Mouse (Mus musculus) hindbrain, embryonic 12.5 days (tissue): ENCODE results near the gene Satb2. TPM values are rescaled to one million over a fixed set of nuclear protein-coding genes. Genes with fewer than 3 reads are reported as not detected.
"Not testable (repeated sequence)": the region's sequence is repeated elsewhere in the genome, so short reads cannot be mapped to it uniquely, and the experiment has no call there.

Experiments
- ATAC-seq: fragments of 200-750 bp; cut with Nextera tagmentation; 2 replicates; pipeline ENCODE4 v1.8.0; 2017; ENCODE audit warnings: moderate TSS enrichment; ENCODE audit not compliant: low FRiP score
- H3K27ac ChIP-seq: fragments of 300-500 bp; sonication (generic); 2 replicates; pipeline ENCODE4 v1.5.1; 2016; ENCODE audit warnings: mild to moderate bottlenecking
- H3K27me3 ChIP-seq: fragments of 300-500 bp; sonication (generic); 2 replicates; pipeline ENCODE4 v1.6.1; 2016; ENCODE audit warnings: mild to moderate bottlenecking
- H3K36me3 ChIP-seq: fragments of 300-500 bp; sonication (generic); 2 replicates; pipeline ENCODE4 v1.6.1; 2016; ENCODE audit warnings: mild to moderate bottlenecking
- H3K4me1 ChIP-seq: fragments of 300-500 bp; sonication (generic); 2 replicates; pipeline ENCODE4 v1.6.1; 2016
- H3K4me2 ChIP-seq: fragments of 300-500 bp; sonication (generic); replicated peaks from 2 replicates; pipeline ENCODE4 v1.6.1; 2016; ENCODE audit warnings: mild to moderate bottlenecking
- H3K4me3 ChIP-seq: fragments of 300-500 bp; sonication (generic); 2 replicates; pipeline ENCODE4 v1.5.1; 2016; ENCODE audit warnings: mild to moderate bottlenecking
- H3K9ac ChIP-seq: fragments of 300-500 bp; sonication (generic); 2 replicates; pipeline ENCODE4 v1.6.1; 2016; ENCODE audit warnings: mild to moderate bottlenecking, moderate library complexity
- H3K9me3 ChIP-seq: fragments of 300-500 bp; sonication (generic); replicated peaks from 2 replicates; pipeline ENCODE4 v1.6.1; 2016; ENCODE audit warnings: mild to moderate bottlenecking
- WGBS: fragments of 180-500 bp; shearing (Covaris S2); methylation state at CpG from one replicate; pipeline ENCODE4 v1.1.7; 2016; 5-methylcytosine and 5-hydroxymethylcytosine counted together
- polyA plus RNA-seq: library from polyadenylated mRNA; unstranded; fragments of >200 nt; fragmentation: Nextera tagmentation; extraction: Ambion mirVana; gene quantifications from 2 replicates; pipeline ENCODE4 v1.2.1, GENCODE M21; 2016

Gene Satb2
- polyA plus RNA-seq, 1 experiment from 2014 or later, result 0.98 TPM

GRCm38 (mm10) chr1:56800611-56801010 is 177.8 kb downstream of the Satb2 start:
- Histone ChIP-seq H3K4me1 (no peaks in the 10 kb centered on the region), H3K9ac (no peak overlapping the region), H3K9me3 (no peaks in the 10 kb centered on the region), H3K36me3 (no peaks in the 10 kb centered on the region), H3K4me3 (no peak overlapping the region), H3K27ac (no peak overlapping the region), H3K27me3 (no peaks in the 10 kb centered on the region), H3K4me2 (no peak overlapping the region)
- no peak for ATAC-seq
- WGBS, result 73% methylated on average over 7 of the region's 7 CpGs

- ATAC-seq, result no peak
Measured at GRCm38 (mm10) chr1:56795016-56795608, 183.3 kb downstream of the Satb2 start.

GRCm38 (mm10) chr1:56789641-56790040 is 188.8 kb downstream of the Satb2 start:
- Histone ChIP-seq H3K4me1 (no peaks in the 10 kb centered on the region), H3K27ac (no peak overlapping the region), H3K9me3 (no peaks in the 10 kb centered on the region), H3K27me3 (no peaks in the 10 kb centered on the region), H3K4me2 (no peak overlapping the region), H3K36me3 (no peaks in the 10 kb centered on the region), H3K9ac (no peak overlapping the region), H3K4me3 (no peak overlapping the region)
- no peak for ATAC-seq
- 83% methylated on average over 2 of the region's 2 CpGs for WGBS

More at GRCm38 (mm10) chr1:56795016-56795608, 183.3 kb downstream of the Satb2 start:
- Histone ChIP-seq H3K27ac (no peak overlapping the region), H3K4me1 (no peaks in the 10 kb centered on the region), H3K4me3 (no peak overlapping the region), H3K9me3 (no peaks in the 10 kb centered on the region), H3K36me3 (no peaks in the 10 kb centered on the region), H3K27me3 (no peaks in the 10 kb centered on the region), H3K4me2 (no peak overlapping the region), H3K9ac (no peak overlapping the region)
- WGBS, result 82% methylated on average over 19 of the region's 19 CpGs

- not testable (repeated sequence) for H3K4me3 ChIP-seq, ATAC-seq, H3K27me3 ChIP-seq, H3K36me3 ChIP-seq, H3K4me2 ChIP-seq, H3K4me1 ChIP-seq, H3K9me3 ChIP-seq, H3K9ac ChIP-seq, H3K27ac ChIP-seq
- WGBS, result 92% methylated on average over 13 of the region's 13 CpGs
Measured at GRCm38 (mm10) chr1:56782139-56782538, 196.3 kb downstream of the Satb2 start.

- Histone ChIP-seq H3K4me3 (no peak overlapping the region), H3K27me3 (no peaks in the 10 kb centered on the region)
- 95% methylated on average over 1 of the region's 1 CpGs for WGBS
Measured at GRCm38 (mm10) chr1:56764205-56764604, 214.2 kb downstream of the Satb2 start.

GRCm38 (mm10) chr1:56761512-56761911 is 216.9 kb downstream of the Satb2 start:
- no peak overlapping the region for H3K4me3 ChIP-seq
- H3K36me3 ChIP-seq, result no peaks in the 10 kb centered on the region
- ATAC-seq, result no peak
- WGBS, result 100% methylated on average over 1 of the region's 1 CpGs
- no peak overlapping the region for H3K27ac ChIP-seq
- H3K4me2 ChIP-seq, result no peak overlapping the region
- H3K4me1 ChIP-seq, result no peaks in the 10 kb centered on the region
- H3K9me3 ChIP-seq, result no peaks in the 10 kb centered on the region
- no peaks in the 10 kb centered on the region for H3K27me3 ChIP-seq
- H3K9ac ChIP-seq, result no peak overlapping the region

More at GRCm38 (mm10) chr1:56764205-56764604, 214.2 kb downstream of the Satb2 start:
- H3K4me1 ChIP-seq, result no peaks in the 10 kb centered on the region
- no peak overlapping the region for H3K4me2 ChIP-seq
- H3K36me3 ChIP-seq, result no peaks in the 10 kb centered on the region
- no peak overlapping the region for H3K9ac ChIP-seq
- no peaks in the 10 kb centered on the region for H3K9me3 ChIP-seq
- H3K27ac ChIP-seq, result no peak overlapping the region
- no peak for ATAC-seq

GRCm38 (mm10) chr1:56753283-56753682 is 225.2 kb downstream of the Satb2 start:
- 63% methylated on average over 1 of the region's 1 CpGs for WGBS
- no peak for ATAC-seq
- H3K4me3 ChIP-seq, result no peak overlapping the region
- H3K27me3 ChIP-seq, result no peaks in the 10 kb centered on the region
- no peaks in the 10 kb centered on the region for H3K36me3 ChIP-seq
- H3K4me1 ChIP-seq, result no peaks in the 10 kb centered on the region
- H3K27ac ChIP-seq, result no peak overlapping the region
- no peaks in the 10 kb centered on the region for H3K9me3 ChIP-seq
- no peak overlapping the region for H3K9ac ChIP-seq
- no peak overlapping the region for H3K4me2 ChIP-seq

GRCm38 (mm10) chr1:56750693-56751092 is 227.8 kb downstream of the Satb2 start:
- Histone ChIP-seq H3K27ac (no peak overlapping the region), H3K9me3 (no peaks in the 10 kb centered on the region), H3K9ac (no peak overlapping the region), H3K4me3 (no peak overlapping the region), H3K4me1 (no peaks in the 10 kb centered on the region), H3K4me2 (no peak overlapping the region), H3K36me3 (no peaks in the 10 kb centered on the region), H3K27me3 (no peaks in the 10 kb centered on the region)
- no peak for ATAC-seq
- WGBS, result 92% methylated on average over 2 of the region's 2 CpGs

GRCm38 (mm10) chr1:56749629-56750311 is 228.7 kb downstream of the Satb2 start:
- Histone ChIP-seq H3K4me2 (no peak overlapping the region), H3K4me1 (no peaks in the 10 kb centered on the region), H3K9ac (no peak overlapping the region), H3K36me3 (no peaks in the 10 kb centered on the region), H3K9me3 (no peaks in the 10 kb centered on the region), H3K4me3 (no peak overlapping the region), H3K27ac (no peak overlapping the region), H3K27me3 (no peaks in the 10 kb centered on the region)
- 80% methylated on average over 16 of the region's 16 CpGs for WGBS
- no peak for ATAC-seq

GRCm38 (mm10) chr1:56748876-56749493 is 229.5 kb downstream of the Satb2 start:
- Histone ChIP-seq H3K4me1 (no peaks in the 10 kb centered on the region), H3K4me2 (no peak overlapping the region), H3K9ac (no peak overlapping the region), H3K9me3 (no peaks in the 10 kb centered on the region), H3K27ac (no peak overlapping the region), H3K36me3 (no peaks in the 10 kb centered on the region), H3K27me3 (no peaks in the 10 kb centered on the region), H3K4me3 (no peak overlapping the region)
- 86% methylated on average over 11 of the region's 11 CpGs for WGBS
- ATAC-seq, result no peak
